1 mouse cellular context compared by ENCODE assay signal in the genomic region with DNA sequence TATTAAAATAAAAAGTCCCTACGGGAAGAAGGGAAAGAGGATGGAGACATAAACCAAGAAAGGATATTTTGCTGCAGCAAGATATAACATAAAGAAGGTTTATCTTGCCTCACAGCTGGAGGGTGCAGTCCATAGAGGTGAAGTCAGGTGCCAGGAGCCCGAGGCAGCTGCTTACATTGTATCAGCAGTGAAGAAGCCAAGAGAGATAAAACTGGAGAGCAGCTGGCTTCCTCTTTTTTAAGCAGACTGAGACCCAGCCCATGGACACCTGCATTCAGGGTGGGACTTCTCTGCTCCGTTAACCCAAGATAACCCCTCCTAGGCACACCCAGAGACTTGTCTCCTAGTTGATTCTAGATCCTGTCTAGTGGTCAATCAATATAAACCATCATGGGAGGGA.
TF ChIP-seq lines count a peak whose summit lies in the region.

No protein-coding gene starts in this region.

TF ChIP-seq in MEL, 35 proteins besides CTCF, POLR2A, EP300 and RAD21 (continued from another document):
- TF ChIP-seq MAX (IDR thresholded peaks at IDR 0.05; ENCODE audit: low read length) (no peak), ETS1 (IDR thresholded peaks at IDR 0.05; ENCODE audit: low read depth, low read length) (peak; percentile 99), TCF12 (IDR thresholded peaks at IDR 0.05; ENCODE audit: low read depth, low read length) (peak; percentile 100), TBP (IDR thresholded peaks at IDR 0.05; ENCODE audit: low read depth, low read length) (no peak), NRF1 (IDR thresholded peaks at IDR 0.05; ENCODE audit: insufficient read depth, low read depth, low read length, poor library complexity, severe bottlenecking) (0 out of 2 replicates have a peak, but pooled peaks have one; percentile 4), ZMIZ1 (IDR thresholded peaks at IDR 0.05; ENCODE audit: low read depth, low read length) (no peak), GABPA (IDR thresholded peaks at IDR 0.05; ENCODE audit: low read depth, low read length) (no peak), E2F4 (IDR thresholded peaks at IDR 0.05; ENCODE audit: borderline replicate concordance, low read depth, low read length) (no peak)
